Mouse (Mus musculus) heart, postnatal 0 days (tissue): Measurements from ENCODE around the gene Socs5. TPM values are rescaled to one million over a fixed set of nuclear protein-coding genes. Genes with fewer than 3 reads are reported as not detected.

Experiments
- ATAC-seq: fragments of 200-750 bp; cut with Nextera tagmentation; 2 replicates; pipeline ENCODE4 v1.8.0; 2017; ENCODE audit warnings: low read depth, moderate number of reproducible peaks, moderate library complexity; ENCODE audit not compliant: insufficient read depth
- DNase-seq: peaks from one replicate; pipeline ENCODE4 v3.0.0-alpha.2; 2016; ENCODE audit warnings: low spot score
- H3K27ac ChIP-seq: fragments of 300-500 bp; sonication (generic); 2 replicates; pipeline ENCODE4 v1.5.1; 2014; ENCODE audit warnings: low read depth, mild to moderate bottlenecking
- H3K27me3 ChIP-seq: fragments of 300-500 bp; sonication (generic); 2 replicates; pipeline ENCODE4 v1.6.1; 2014; ENCODE audit warnings: low read length, mixed read lengths; ENCODE audit not compliant: control insufficient read depth, insufficient read depth
- H3K36me3 ChIP-seq: fragments of 300-500 bp; sonication (generic); replicated peaks from 2 replicates; pipeline ENCODE4 v1.6.1; 2014; ENCODE audit warnings: low read length, mixed read lengths; ENCODE audit not compliant: control insufficient read depth, insufficient read depth
- H3K4me1 ChIP-seq: fragments of 300-500 bp; sonication (generic); 2 replicates; pipeline ENCODE4 v1.6.1; 2014; ENCODE audit warnings: antibody characterized with exemption; ENCODE audit not compliant: control insufficient read depth, insufficient read depth
- H3K4me2 ChIP-seq: fragments of 300-500 bp; sonication (generic); 2 replicates; pipeline ENCODE4 v1.6.1; 2014; ENCODE audit warnings: low read depth, mild to moderate bottlenecking, low read length, moderate library complexity
- H3K4me3 ChIP-seq: fragments of 300-500 bp; sonication (generic); 2 replicates; pipeline ENCODE4 v1.5.1; 2014; ENCODE audit warnings: low read depth, low read length
- H3K9ac ChIP-seq: fragments of 300-500 bp; sonication (generic); replicated peaks from 2 replicates; pipeline ENCODE4 v1.6.1; 2014; ENCODE audit warnings: low read depth, low read length, mixed read lengths
- H3K9me3 ChIP-seq: fragments of 300-500 bp; sonication (generic); replicated peaks from 2 replicates; pipeline ENCODE4 v1.6.1; 2016; ENCODE audit warnings: low read length; ENCODE audit not compliant: control insufficient read depth
- CTCF ChIP-seq: IDR thresholded peaks from 2 replicates; pipeline ENCODE4 v1.5.1; 2016; ENCODE audit warnings: antibody characterized with exemption, control low read depth, low read depth
- EP300 ChIP-seq: IDR thresholded peaks from 2 replicates; pipeline ENCODE4 v1.6.1; 2016; ENCODE audit warnings: antibody characterized with exemption, low read depth
- WGBS: fragments of 180-500 bp; shearing (Covaris S2); extraction: QIAGEN DNeasy Blood & Tissue Kit; methylation state at CpG from one replicate; pipeline ENCODE4 v1.1.7; 2014; 5-methylcytosine and 5-hydroxymethylcytosine counted together
- polyA plus RNA-seq: library from polyadenylated mRNA; unstranded; fragments of >200 nt; fragmentation: Nextera tagmentation; extraction: Ambion mirVana; gene quantifications from 2 replicates; pipeline ENCODE4 v1.2.1, GENCODE M21; 2015
- total RNA-seq: library from RNA; depleted of rRNA; stranded (reverse); fragments of >200 nt; gene quantifications from 2 replicates; pipeline ENCODE4 v1.2.3, GENCODE M21; 2014; ENCODE audit warnings: low replicate concordance

Socs5 gene
- total and polyA plus RNA-seq, 2 experiments from 2014 or later: 7.9 to 17.7 TPM

GRCm38 (mm10) chr17:87170364-87170763 is 62.9 kb downstream of the Socs5 start:
- Histone ChIP-seq H3K27ac (no peak overlapping the region), H3K9me3 (peaks cover 6% of the 10 kb centered on the region; the same call in 1 of the 2 replicates), H3K27me3 (no peaks in the 10 kb centered on the region), H3K36me3 (no peaks in the 10 kb centered on the region), H3K4me3 (no peak overlapping the region), H3K9ac (no peak overlapping the region), H3K4me2 (no peak overlapping the region), H3K4me1 (no peaks in the 10 kb centered on the region)
- ATAC-seq (no peak), DNase-seq (no peak)
- 50% methylated on average over 5 of the region's 5 CpGs for WGBS
- TF ChIP-seq EP300 (no peak), CTCF (no peak)

DNA sequence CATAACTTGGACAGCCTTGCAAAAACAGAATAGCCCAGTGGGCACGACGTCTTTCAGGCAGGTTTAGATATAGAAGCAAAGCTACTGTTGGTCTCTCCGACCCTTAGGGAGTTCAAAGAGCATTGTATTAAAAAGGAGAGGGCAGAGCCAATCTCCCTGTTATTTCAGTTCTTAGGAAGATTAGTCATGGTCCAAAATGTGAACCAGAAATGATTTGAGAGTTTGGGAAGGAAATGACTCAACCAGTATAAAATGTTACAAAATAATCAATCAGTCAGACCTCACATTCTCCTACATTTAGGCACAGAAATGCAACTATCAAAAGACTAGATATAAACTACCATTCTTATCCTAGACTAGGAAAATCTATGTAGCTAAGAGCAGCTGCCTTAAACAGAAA is 64.6 kb downstream of the Socs5 start:
- Histone ChIP-seq H3K4me2 (no peak overlapping the region), H3K27ac (no peak overlapping the region), H3K27me3 (no peaks in the 10 kb centered on the region), H3K36me3 (no peaks in the 10 kb centered on the region), H3K4me3 (no peak overlapping the region), H3K4me1 (peaks cover 7% of the 10 kb centered on the region), H3K9me3 (peaks cover 6% of the 10 kb centered on the region; the same call in 1 of the 2 replicates), H3K9ac (no peak overlapping the region)
- TF ChIP-seq CTCF (no peak), EP300 (no peak)
- WGBS: 53% methylated on average over 3 of the region's 3 CpGs
- DNase-seq (no peak), ATAC-seq (no peak)

DNA sequence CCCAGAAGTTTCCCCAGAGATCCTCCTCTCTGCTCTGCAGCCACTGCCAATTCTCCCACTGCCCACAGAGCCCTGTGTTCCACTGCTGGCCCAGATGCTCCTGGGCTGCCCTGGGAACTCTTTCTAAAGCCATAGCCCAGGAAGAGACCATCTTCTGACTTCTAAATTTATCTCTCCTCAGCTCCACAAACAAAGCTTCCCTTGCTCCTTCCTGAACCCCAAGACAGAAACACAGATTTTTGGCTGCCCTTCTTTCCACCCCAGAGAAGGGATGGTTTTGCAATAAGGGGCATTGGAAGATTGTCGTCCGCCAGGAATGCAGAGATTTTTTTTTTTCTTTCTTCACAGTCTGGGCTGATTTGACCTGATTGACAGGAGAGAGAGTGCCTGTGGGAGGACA is 66.5 kb downstream of the Socs5 start:
- H3K9ac ChIP-seq: no peak overlapping the region
- no peaks in the 10 kb centered on the region for H3K27me3 ChIP-seq
- no peak overlapping the region for H3K4me2 ChIP-seq
- H3K9me3 ChIP-seq: peaks cover 6% of the 10 kb centered on the region; the same call in 1 of the 2 replicates
- no peak overlapping the region for H3K4me3 ChIP-seq
- TF ChIP-seq EP300: no peak
- no peak for TF ChIP-seq CTCF
- no peaks in the 10 kb centered on the region for H3K36me3 ChIP-seq
- WGBS: 60% methylated on average over 2 of the region's 2 CpGs
- H3K4me1 ChIP-seq: peaks cover 19% of the 10 kb centered on the region
- ATAC-seq (no peak), DNase-seq (peak; percentile 18)
- peak overlapping the region; percentile 55 for H3K27ac ChIP-seq

- TF ChIP-seq CTCF (no peak), EP300 (no peak)
- Histone ChIP-seq H3K27ac (peak overlapping the region; percentile 55), H3K9me3 (peaks cover 6% of the 10 kb centered on the region; the same call in 1 of the 2 replicates), H3K4me3 (no peak overlapping the region), H3K4me1 (peaks cover 27% of the 10 kb centered on the region), H3K4me2 (no peak overlapping the region), H3K27me3 (no peaks in the 10 kb centered on the region), H3K36me3 (no peaks in the 10 kb centered on the region), H3K9ac (no peak overlapping the region)
- ATAC-seq (no peak), DNase-seq (no peak)
- WGBS: 72% methylated on average over 9 of the region's 9 CpGs
Observed at GRCm38 (mm10) chr17:87174651-87175331, 67.3 kb downstream of the Socs5 start.

DNA sequence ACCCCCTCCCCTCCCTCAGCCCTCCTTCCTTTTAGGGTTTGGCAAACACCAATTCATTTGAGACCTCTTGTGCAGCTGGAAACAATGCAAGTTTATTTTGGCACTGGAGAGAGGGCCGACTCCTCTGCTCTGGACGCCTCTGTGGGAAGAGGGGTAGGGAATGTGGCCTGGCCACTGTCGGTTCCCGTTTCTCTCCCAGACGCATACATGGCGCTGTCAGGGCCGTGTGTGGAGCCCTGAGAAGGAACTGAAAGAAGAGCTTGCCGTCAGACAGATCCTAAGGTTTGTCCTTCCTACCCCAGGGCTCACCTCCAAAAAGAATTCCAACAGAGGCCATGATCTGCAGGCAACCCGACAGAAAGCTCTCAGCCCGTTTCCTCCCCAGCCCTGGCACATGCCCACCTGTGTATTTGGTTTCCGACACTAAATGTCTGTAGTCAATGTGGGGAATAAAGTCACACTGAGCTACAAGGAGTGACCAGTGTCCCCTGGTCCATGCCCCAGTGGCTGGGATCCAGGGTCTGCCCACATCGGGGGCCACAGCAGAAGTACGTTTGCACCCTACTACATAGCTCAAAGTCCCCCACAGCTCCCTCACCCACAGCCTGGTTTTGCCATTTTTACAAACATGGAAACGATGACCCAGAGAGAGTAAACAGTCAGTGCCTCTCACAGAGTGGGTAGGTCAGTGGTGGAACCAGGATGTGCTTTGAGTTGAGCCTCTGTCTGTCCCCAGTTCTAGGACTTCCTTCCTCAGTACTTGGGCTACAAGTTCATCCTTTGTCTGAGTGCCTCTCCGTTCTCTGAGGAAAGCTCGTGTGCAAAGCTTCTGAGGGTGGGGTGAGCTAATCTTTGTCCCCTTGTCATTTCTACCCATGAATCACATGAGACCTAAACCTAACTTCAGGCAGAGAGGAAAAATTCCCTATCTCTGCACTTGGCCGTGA is 68.9 kb downstream of the Socs5 start:
- no peak for TF ChIP-seq CTCF
- TF ChIP-seq EP300: no peak
- H3K27me3 ChIP-seq: no peaks in the 10 kb centered on the region
- H3K9me3 ChIP-seq: peaks cover 6% of the 10 kb centered on the region; the same call in 1 of the 2 replicates
- DNase-seq (no peak), ATAC-seq (no peak)
- H3K4me1 ChIP-seq: peaks cover 31% of the 10 kb centered on the region
- peak overlapping the region; percentile 7; the same call in 1 of the 2 replicates for H3K27ac ChIP-seq
- H3K4me2 ChIP-seq: no peak overlapping the region
- no peak overlapping the region for H3K4me3 ChIP-seq
- WGBS: 45% methylated on average over 17 of the region's 17 CpGs
- H3K36me3 ChIP-seq: no peaks in the 10 kb centered on the region
- 0 out of 2 replicates have a peak overlapping the region, but pooled peaks have one; percentile 23 for H3K9ac ChIP-seq
